Mouse (Mus musculus) kidney, adult 9 months (tissue): ENCODE data around the gene Cxcl16.
"Not testable (repeated sequence)": the region's sequence is repeated elsewhere in the genome, so short reads cannot be mapped to it uniquely, and the experiment has no call there.

ENCODE experiments used
- DNase-seq: peaks from one replicate; pipeline ENCODE4 v3.0.0; 2022

The Cxcl16 gene

DNA sequence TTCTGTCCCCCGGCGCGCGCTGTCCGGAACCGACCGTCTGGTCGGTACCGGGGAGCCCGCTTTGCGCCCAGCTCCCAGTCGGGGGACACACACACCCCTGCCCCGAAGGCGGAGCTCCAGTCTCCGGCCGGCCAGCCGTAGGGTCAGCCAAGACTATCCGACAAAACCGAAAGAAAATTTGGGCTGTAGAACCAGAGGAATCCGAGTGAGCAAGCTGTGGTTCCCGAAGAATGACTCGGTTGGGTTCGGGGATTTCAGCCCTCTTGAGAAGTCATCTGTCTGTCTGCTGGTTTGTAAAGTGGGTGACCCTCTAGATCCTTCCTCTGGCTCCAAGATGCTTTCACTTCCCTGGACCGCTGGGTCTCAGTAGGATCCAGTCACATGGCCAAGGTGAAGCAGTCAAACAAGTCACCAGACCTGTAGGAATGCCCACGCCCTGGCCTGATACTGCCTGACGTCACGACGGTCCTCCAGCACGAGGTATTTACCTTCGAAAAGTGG is at the start of gene Cxcl16:
Gene Cxcl16 (minus strand): TSS at position 384 of the 501 bp plus-strand sequence.
- peak; percentile 62 for DNase-seq

DNA sequence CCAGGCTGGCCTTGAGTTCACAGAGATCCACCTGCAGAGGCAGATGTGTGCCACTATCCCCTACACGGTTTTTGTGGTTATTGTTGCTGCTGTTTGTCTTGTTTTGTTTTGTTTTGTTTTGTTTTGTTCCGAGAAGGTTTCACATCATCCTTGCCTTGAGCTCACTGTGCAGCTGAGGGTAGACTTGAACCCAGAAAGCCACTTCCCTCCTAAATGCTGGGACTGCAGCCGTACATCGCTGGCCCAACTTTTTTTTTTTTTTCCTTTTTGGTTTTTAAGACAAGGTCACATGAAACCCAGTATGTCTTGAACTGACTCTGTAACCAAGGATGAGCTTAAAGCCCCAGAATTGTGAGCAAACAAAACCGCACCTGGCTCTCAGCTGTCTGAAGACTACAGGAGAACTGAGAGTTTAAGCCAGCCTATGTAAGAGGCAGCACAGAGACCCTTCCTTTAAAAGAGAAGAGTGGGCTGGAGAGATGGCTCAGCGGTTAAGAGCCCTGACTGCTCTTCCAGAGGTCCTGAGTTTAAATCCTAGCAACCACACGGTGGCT is 47.3 kb upstream of the Cxcl16 start:
- no peak for DNase-seq

DNA sequence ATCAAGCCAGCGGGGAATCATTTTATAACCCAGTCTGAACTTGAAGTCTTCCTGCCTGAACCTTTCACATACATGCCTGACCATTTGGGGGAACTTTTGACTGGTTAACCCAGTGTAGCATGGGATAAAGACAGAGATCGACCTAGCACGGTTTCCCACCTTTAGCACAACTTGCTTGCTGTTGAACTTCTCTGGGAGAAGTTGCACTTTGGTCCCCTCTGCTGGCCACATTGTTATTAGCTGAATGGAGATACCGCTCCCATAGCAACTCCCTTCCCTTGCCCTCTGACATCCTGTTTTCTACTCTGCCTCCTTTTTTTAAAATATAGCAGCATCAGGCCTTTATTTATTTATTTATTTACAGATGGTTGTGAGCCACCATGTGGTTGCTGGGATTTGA is 46.6 kb upstream of the Cxcl16 start:
- peak; percentile 85 for DNase-seq

DNA sequence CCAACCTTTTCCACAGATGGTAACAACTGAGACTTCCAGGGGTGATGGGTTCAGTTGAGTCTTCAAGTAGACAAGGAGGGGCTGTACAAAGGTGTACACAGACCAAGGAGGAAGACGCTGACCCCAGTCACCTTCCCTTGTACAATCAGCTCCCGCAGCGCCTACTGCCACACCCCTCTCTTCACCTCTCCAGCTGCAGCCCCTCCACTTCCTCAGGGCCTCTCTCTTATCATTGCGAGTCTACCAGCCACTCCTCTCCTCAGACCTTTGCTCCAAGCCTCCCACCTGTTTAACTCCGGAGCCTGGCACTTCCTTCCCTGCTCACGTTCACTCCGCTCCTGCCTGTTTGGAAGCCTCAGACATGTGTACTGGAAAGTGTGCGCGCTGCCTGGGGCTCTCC is 45.2 kb upstream of the Cxcl16 start, which contains the start of gene Tm4sf5:
Gene Tm4sf5 (plus strand): TSS at position 275 of the 400 bp plus-strand sequence.
- no peak for DNase-seq

DNA sequence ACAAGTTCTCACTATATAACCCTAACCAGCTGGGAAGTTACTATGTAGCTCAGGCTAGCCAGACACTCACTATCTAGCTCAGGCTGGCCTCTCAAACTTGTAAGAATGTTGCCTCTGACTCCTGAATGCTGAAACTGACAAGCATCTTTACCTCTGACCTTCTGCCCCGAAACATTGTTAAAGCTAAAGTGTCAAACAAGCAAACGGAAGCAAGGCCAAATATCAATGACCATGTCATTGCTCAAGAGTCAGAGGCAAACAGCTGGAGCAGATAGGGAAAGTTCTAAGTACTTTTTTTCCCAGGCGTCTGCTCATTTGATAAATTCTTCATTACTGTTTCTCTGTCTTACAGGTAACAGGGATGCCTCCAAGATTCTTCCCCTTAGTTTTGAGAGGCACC is 42.2 kb upstream of the Cxcl16 start:
- no peak for DNase-seq

DNA sequence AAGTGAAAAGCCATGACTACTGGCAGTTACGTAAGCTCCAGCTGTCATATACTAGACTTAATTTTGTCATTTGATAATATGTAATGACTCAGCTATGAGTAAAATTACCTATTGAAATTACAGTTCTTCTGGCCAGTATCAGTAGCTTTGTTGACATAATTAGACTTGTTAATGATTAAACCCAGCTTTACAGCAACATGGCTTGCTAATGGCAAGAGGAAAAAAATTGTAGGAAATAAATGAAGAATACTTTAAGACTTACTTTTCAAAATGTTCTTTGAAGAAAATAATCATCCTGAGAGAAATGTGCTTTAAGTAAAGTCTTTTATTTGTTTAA is 40.7 kb upstream of the Cxcl16 start:
- DNase-seq = no peak

DNA sequence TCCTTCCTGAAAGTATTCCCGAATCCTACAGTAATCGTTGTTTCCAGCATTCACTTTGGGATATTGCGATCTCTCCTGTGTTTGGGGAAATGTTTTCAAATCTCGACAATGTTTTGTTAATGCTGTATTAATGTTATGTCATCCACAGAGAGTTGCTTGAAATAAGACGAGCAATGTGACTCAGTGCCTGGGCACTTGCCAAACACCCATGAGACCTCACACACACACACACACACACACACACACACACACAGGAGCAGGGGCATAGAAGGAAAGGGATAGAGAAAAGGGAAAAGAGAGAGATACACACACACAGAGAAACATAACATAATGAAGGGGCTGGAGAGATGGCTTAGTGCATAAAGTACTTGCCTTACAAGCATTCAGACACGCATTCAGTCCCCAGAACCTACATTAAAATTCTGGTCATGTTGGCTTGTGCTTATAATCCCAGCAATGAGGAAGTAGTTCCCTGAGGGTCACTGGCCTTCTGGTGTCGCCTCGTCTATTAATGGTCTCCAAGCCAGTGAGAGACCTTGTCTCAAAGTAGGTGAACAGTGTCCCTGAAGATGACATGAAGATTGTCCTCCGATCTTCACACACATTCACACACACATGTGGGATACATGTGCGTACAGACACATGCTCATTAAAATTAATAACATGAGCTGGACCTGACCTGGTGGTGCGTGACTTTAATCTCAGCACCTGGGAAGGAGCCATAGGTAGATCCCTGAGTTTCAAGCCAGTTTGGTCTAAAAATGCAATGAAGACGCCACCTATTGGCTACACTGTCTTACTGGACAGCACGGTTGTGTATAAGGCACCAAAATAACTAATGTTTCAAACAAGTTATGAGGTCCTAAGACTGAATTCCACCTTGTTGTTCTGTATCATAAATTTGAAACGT is 40.0 kb upstream of the Cxcl16 start:
- DNase-seq = peak; percentile 69

DNA sequence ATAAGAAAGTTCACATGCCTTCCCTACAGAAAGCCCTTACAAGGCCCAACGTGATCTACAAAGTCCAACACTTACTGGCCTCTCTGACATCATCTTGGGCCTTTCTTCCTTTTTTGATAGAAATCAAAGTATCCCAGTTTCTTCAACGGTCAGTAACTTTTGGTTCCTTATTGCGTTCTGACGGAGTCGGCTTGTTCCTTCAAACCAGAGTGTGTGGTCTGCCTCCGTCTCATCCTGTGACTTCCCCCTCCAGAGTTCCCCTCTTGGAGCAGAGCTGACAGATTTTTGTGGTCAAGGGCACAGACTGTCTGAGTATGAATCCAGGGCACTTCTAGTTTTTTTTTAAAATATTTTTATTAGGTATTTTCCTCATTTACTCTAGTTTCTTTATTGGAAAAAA is 29.9 kb upstream of the Cxcl16 start:
- no peak for DNase-seq

DNA sequence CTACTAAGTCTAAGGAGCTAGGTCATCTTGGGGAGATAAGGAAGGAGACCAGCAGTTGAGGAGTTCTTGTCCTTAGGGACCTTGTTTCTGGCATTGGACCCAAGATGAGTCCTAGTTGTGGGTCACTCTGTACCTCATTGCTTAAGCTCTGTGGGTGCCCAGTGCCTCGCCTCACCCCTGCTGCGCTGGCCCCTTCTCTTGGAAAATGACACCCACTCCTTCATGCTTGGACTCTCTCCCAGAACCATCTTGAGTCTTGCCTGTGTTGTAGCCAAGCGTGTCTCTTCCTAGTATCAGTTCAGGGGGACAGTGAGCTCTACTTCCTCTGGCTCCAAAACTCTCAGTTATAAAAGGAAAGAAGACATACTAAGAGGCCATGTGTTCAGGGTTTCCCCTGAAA is 29.4 kb upstream of the Cxcl16 start:
- no peak for DNase-seq

DNA sequence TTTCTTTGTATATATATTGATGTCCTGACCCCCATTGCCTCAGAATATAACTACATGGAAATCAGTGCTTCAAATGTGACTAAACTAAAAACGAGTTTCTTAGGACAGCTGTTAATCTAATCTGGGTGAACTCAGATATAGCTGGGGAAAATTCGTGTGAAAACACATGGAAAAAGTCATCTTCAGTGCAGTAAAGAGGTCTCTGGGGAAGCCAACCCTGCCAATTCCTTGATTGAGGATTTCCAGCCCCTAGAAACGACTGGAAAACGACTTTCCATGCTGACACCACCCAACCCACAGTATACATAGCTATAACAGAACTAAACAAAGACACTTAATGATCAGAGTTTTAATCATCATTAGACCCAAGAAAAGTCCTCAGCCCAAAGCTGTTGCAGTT is 28.0 kb upstream of the Cxcl16 start:
- no peak for DNase-seq

DNA sequence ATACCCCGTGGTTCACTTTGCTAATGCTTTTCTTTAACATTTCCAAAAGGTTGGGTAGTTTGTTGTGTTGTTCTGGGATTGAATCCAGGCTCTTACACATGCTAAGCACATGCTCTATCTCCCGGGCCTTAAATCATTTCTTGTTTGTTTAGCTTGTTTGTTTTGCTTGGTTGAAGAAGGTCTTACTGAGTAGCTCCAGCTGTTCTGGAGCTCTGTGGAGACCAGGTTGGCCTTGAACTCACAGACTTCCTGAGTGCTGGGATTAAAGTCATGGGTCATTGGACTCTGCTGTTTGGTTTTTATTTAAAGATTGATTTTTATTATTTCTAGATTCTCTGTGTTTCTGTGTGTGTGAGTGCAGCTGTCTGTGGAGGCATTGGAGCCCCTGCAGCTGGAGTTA is 25.7 kb upstream of the Cxcl16 start:
- no peak for DNase-seq

DNA sequence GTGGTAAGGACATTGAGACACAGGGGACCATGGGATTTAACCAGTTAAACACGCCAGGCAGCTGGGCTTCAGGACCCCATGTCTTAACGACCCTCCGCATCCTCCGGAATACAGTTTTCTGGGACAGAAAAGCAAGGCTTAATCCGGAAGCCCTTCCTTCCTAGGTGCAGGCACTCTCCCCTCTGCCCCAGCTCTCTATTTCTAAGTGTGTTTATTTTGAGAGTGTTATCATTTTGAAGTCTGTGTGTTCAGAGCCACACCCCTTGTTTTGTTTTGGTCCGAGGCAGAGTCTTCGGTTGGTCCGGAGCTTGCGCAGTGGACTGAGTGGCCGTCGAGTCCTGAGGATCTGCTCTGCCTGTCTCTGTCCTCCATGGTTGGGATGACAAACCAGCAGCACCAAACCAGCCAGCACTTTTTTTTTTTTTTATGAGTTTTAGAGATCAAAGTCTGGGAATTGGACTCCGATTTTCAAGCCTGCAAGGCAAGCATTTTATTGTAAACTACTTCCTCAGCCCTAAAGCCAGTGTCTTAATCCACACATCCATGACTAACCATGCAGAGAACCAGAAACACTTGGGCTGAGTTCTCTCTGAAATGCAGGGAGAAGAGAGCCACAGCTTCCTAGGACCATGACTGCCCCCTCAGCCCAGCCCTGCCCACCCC is 15.2 kb upstream of the Cxcl16 start:
- DNase-seq = peak; percentile 86

DNA sequence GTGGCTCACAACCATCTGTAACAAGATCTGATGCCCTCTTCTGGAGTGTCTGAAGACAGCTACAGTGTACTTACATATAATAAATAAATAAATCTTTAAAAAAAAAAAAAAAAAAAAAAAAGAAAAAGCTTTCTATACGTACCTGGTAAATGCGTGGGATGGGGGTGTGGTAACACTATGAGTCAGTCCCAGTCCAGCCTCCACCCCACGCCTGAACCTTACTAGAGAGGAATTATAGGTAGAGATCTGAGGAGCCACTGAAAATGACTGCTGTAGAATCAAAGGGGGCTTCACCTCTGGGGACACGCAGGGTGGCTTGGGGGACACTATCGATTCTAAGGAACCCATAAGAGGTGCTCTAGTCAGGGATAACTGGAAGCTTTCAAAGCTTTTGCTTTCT is 13.5 kb upstream of the Cxcl16 start:
- DNase-seq = not testable (repeated sequence)

DNA sequence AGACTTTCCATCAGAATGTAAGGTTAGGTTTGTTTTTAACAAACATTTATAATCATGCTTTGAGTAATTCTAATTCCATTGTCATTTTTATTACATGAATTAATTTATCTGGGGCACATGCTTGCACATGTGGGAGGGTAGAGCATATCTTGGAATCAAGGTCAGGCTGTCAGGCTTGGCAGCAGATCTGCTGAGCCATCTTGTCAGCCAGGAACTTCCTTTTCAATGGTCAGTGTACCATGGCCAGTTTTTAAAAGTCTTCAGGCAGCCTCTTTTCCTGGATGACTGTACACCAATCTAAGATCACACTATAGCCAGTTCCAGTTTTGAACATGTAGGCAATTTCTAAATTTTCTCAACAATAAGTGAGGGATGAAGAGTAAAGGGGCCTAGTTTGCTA is 12.9 kb upstream of the Cxcl16 start:
- peak; percentile 84 for DNase-seq

DNA sequence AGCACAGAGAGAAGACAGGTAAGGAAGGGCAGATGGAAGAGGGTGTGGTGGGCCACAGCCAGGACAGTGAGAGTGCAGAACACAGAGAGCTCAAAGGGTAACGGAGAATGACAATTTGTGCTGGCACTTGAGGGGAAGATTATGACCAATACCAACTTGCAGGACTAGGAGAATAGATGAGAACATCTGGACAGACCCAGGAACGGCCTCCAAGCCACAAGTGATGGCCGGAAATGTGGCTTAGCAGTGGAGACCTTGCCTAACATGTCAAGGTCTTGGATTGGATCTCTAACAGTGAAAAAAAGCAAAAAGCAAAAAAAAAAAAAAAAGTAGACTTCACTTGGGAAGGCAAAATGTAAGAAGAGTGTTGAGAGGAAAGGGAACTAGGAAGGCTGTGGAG is 10.0 kb upstream of the Cxcl16 start:
- DNase-seq = no peak

DNA sequence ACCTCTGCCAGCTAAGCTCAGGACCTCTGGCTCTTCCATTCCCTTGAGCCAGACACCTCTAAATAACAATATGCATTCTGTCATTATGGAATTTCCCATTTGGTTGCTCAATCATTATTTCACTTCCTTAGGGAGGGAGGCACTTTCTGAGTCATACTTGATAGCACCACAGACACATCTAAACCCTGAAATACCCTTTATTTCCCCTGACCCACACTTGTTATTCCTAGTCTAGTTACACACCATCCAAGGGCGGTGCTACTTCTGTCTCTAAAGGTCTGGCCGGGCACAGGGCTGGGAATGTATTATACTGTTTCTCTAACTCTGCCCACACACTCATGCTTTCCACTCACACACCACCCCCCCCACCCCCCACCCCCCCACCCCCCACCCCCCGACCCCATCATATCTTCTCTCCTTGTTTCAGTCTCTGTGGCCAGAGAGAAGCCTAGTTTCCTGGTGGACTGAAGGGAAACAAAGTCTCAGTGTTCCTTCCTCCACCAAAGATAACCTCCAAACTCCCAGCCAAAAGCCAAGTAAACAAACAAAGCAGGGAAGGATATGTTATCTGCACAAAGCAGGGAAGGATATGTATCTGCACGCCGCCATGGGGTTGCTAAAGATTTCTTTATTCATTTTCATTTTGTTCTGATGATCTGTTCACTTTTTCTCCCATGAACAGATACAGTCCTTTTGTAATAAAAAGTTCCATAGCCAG is 8.3 kb upstream of the Cxcl16 start:
- no peak for DNase-seq

DNA sequence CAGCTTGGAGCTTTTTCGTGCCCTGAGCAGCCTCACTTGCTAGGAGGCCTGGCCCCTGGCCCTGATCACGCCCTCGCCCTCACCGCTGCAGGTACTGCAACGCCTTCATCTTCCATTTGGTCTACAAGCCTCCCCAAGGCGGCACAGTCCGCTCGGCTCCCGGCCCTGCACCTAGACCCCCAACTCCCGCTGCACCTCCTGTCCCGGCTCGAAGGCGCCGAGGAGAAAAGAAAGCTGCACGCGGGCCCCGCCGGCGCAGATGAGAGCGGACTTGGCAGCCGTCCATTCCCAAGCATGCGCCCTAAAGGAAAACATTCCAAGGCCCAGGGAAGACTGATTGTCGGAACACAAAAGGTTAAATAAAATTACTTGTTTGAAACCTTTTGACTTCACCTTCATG is 6.0 kb upstream of the Cxcl16 start:
- DNase-seq = peak; percentile 49

DNA sequence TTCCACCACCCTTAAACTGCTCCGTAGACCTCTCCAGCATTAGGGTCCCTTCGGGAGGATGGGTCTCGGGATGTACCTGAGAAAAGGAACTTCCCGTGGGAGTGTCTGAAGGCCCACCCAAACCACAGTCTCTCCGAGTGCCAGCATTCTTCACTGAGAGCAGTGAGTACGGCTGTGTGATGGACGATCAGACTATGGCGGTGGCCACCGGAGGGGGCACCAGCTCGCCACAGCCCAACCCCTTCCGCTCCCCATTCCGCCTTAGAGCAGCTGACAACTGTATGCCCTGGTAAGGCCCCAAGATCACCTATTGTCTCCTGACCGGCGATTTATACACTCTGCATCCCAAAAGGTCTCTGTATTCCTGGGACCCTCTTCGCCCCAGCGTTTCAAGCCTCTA is 5.4 kb upstream of the Cxcl16 start:
- DNase-seq = no peak

DNA sequence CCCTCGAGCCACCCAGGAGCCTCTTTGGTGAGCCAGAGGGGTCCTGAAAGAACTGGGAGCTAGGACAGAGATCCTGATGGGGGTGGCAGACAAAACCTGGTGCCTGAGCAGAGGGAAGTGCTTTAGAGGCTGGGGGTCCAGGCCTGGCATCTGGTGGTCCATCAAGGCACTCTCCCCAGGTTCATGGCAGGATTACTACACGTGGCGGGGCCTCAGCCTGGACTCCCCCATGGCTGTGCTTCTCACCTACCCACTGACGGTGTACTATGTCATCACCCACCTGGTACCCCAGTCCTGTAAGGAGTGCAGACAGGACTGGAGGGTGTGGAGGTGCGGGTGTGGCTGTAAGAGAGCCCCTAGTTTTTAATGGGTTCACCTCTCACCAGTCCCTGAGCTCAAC is 4.2 kb upstream of the Cxcl16 start:
- no peak for DNase-seq

DNA sequence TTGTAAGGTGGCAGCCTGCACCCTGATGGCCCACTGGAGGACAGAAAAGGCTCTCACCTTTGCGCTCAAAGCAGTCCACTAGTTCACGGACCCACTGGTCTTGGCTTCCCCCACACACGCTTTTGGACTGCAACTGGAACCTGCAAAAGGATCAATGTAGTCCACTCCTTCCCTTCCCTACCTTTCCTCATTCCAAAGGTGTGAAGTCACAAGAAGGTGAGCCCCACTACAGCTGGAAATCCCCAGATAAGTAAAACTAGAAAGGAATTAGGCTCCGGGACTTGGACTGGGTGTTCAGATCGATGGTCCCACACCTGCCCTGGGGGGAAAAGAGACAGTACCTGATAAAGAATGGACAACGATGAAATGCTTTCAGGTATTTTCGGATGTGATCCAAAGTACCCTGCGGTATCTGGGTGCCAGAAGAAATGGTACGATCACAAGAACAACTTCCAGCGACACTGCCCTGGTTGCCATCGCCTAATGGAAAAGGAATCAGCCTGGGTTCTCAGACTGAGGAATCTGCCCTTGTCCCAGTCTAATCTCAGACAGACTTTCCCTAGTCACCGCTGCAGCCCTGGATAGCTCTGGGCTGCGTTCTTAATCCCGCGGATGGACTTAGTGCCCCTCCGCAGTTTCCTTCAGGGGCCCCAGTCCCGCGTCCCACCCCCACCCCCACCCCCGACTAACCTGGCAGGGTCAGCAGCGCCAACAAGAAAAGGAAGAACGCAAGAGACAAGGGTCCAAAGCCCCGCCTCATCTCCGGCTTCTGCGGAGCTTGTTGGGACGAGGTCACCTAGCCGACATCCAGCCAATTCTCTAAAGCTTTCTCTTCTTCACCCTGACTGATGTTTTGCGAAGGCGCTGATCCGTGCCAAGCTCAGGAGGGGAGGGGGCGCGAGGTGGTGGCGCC is 840 bp downstream of the Cxcl16 start, which contains the start of gene Zmynd15:
Gene Zmynd15 (plus strand): TSS at position 746 of the 913 bp plus-strand sequence.
- DNase-seq = no peak

DNA sequence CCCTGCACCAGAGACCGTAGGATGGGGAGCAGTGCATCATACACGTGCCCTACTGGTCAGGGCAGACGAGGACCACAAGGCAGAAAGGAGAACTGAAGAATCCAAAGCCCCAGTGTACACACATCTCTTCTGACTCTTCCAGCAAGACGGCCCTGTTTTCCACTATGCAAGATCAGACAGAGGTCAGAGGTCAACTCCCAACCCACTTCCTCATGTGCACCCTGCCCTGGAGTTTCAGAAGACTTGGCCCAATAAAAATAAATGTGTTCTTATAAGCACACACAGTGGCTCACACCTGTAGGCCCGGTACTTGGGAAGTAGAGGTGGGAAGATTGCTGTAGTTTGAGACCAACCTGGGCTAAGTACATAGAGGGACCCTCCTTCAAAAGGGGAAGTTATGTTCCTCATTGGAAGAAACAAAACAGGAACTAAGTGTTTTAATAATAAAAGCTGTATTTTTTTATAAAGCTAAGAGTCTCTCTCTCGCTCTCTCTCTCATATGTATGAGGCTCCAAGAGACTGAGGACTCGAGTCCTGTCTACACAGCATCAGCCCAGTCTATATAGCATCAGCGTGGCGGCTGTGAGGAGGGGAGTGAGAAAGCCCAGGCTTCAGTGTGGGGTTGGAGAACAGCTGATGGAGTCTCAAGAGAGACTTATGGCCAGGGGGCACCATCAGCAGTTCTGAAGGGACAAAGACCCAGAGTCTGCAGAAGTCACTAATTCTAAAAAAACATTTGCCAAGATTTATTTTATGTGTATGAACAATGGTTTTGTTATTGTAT is 6.3 kb downstream of the Cxcl16 start:
- no peak for DNase-seq
